Mouse (Mus musculus) ES-E14 (cell line): ENCODE measurements at regions not wholly inside any gene's neighbourhood (a gene's known extent, or its start where the extent isn't known, plus 50 kb on each side); places are given as distances from the start of the nearest gene placed in this dataset.

Source experiments
- MAFK ChIP-seq: IDR thresholded peaks from 2 replicates; pipeline ENCODE4 v1.6.1; 2014; ENCODE audit warnings: mild to moderate bottlenecking, low read depth, low read length, inconsistent platforms; ENCODE audit not compliant: insufficient read depth
- ZC3H11A ChIP-seq: IDR thresholded peaks from 2 replicates; pipeline ENCODE4 v1.6.1; 2012; ENCODE audit warnings: low read depth, mild to moderate bottlenecking, inconsistent platforms, low read length, borderline replicate concordance
- ZNF384 ChIP-seq: IDR thresholded peaks from 2 replicates; pipeline ENCODE4 v1.6.1; 2012; ENCODE audit warnings: low read depth, low read length, inconsistent platforms

DNA sequence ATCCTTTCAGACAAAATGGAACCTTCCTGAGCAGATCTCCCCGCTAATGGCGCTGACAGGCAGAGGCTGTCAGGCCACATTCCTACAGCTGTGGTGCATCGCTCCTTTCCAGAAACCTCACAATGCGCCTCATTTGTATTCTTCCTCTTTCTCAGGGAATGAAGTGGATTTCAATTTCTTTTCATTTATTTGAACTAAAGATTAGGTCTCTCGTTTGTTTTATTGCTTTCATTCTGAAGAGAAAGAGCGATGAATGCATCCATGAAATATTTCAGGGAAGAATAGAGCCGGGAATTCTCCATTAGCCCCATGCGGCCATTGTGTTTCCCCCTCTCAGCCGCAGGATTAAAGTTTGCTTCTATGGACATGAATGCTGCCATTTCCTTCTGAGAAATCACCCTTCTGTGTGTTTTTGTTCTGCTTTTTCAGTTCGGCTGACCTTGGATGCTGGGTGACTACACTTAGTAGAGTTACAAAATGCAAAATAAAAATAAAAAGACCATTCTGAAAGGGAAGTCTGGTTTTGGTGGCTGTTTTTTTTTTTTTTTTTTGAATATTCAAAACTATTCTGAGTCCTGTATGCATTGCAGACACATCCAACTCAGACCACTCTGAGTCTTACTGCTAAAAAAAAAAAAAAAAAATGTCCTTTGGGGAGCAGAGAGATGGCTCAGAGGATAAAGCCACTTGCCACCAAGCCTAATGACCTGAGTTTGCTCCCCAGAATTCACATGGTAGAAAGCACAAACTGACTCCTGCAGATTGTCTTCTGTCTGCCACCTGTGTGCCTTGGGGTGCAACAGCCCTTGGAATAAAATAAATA, 213.7 kb downstream of the Irs2 start:
- TF ChIP-seq ZC3H11A = no peak
- no peak for TF ChIP-seq ZNF384
- no peak for TF ChIP-seq MAFK
